Comparison of ENCODE assay signal across 17 mouse cellular contexts in the genomic region with DNA sequence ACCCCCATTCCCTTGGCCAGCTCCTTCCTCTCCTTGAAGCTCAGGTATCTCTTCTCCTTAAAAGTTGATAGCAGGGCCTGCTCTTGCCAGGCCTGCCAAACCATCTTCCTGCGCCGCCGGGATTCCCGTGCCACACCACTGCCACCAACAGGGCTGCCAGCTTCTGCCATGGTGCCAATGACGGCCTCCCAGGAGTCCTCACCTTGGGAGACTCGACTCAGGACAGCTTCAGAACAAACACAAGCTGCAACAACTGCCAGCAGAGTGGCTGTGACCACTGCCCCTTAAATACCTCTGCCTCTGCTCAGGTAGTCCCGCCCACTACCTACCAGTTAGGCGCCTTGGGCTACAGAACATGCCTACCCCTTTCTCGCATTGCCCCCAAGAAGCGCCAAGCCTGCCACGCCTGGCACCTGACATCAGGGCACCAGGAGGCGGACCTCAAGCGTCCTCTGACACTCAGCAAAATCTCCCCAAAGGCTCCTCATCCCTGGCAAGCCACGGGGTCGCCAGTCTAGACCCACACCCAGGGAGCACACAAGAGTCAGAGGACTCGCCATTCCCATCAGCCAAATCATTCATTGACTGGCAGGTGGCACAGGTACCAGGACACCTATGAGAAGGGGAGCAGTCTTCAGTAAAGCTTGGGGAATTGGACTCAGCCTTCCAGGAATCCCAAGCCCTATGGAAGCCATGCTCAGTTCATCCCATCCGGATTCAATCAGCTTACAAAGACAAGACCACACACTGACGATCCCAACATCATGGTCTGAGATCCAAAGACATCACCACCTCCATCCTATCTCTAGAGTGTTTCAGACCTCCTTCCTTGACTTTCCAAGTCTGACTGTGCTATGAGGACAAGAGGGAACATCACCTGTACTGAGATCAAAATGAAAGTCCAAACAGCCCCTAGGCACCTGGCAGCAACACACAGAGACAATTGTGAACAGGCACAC. TPM values are rescaled to one million over a fixed set of nuclear protein-coding genes. Genes with fewer than 3 reads are reported as not detected.
DNase-seq lines count a peak whose midpoint lies in the region.
"Not testable (repeated sequence)": the region's sequence is repeated elsewhere in the genome, so short reads cannot be mapped to it uniquely, and the experiment has no call there.
"Had no signal": no experiment of that assay in that cellular context is flagged by ENCODE, and none has a peak within 500 bp of the region (broad histone marks: within the 10 kb centered on the region; RNA-seq: fewer than 3 reads in every experiment).

Gene AW822073 (minus strand): TSS at position 104 of the 959 bp plus-strand sequence.

- DNase-seq in CD4-positive helper T cell, adult 2 months (ENCODE audit: low read depth, low spot score) = peak; percentile 23
- DNase-seq in adrenal gland, postnatal 25 days = peak; percentile 47
- DNase-seq in forebrain, embryonic 10.5 days (ENCODE audit: extremely low spot score, low spot score) = peak; percentile 50
- DNase-seq in heart, postnatal 4 days = peak; percentile 61
- DNase-seq in limb, embryonic 10.5 days (ENCODE audit: low spot score) = peak; percentile 49
- peak; percentile 63 for DNase-seq in ovary, adult 18-20 months (ENCODE audit: low spot score)
- peak; percentile 23 for DNase-seq in splenic B cell, adult 2 months (ENCODE audit: low read depth, low spot score)
- peak; percentile 18 for DNase-seq in yolk sac, embryonic 10.5 days (ENCODE audit: low spot score)

- not testable (repeated sequence) for H3K36me3 ChIP-seq in forebrain, embryonic 10.5 days (replicated peaks); limb, embryonic 10.5 days; splenic B cell, adult 2 months (ENCODE audit: control insufficient read depth, insufficient read depth, low read length, poor library complexity, severe bottlenecking)

- not testable (repeated sequence) for H3K4me1 ChIP-seq in forebrain, embryonic 10.5 days; limb, embryonic 10.5 days

- H3K27ac ChIP-seq in forebrain, embryonic 10.5 days; limb, embryonic 10.5 days: not testable (repeated sequence)

- not testable (repeated sequence) for H3K4me3 ChIP-seq in forebrain, embryonic 10.5 days; limb, embryonic 10.5 days

- H3K9me3 ChIP-seq in forebrain, embryonic 10.5 days = peaks cover 14% of the 10 kb centered on the region; the same call in 1 of the 2 replicates
- peaks cover 10% of the 10 kb centered on the region for H3K9me3 ChIP-seq in limb, embryonic 10.5 days (replicated peaks)

- H3K27me3 ChIP-seq in forebrain, embryonic 10.5 days (ENCODE audit: poor library complexity, severe bottlenecking); limb, embryonic 10.5 days (ENCODE audit: low read depth, poor library complexity, severe bottlenecking); splenic B cell, adult 2 months (ENCODE audit: control insufficient read depth, insufficient read depth, low read length, poor library complexity, severe bottlenecking): not testable (repeated sequence)

- 86% methylated on average over 18 of the region's 18 CpGs for WGBS in forebrain, embryonic 10.5 days
- 87% methylated on average over 18 of the region's 18 CpGs for WGBS in limb, embryonic 10.5 days

RNA-seq across cellular contexts. Expression of gene AW822073, which starts in this region (rescaled TPM):
- not detected in 2 replicates for total RNA-seq in adrenal gland, postnatal 25 days (2021)
- polyA plus RNA-seq in forebrain, embryonic 10.5 days (2016; fragmentation: Nextera tagmentation; extraction: Ambion mirVana) = not detected in 2 replicates
- not detected for total RNA-seq in heart, postnatal 4 days (2021)
- not detected in 2 replicates for polyA plus RNA-seq in limb, embryonic 10.5 days (2016; fragmentation: Nextera tagmentation; extraction: Ambion mirVana)
- total RNA-seq: heart, adult 8-10 months; heart, postnatal 14 days; MEL had no signal
- polyA plus RNA-seq: embryonic facial prominence, embryonic 11.5 days; liver, embryonic 12.5 days; lung, postnatal 0 days; midbrain, embryonic 12.5 days; myocyte; stomach, postnatal 0 days had no signal

Comparison
In these comparisons a context has a peak if more than half of its experiments do, and no peak if none do; other contexts are left out.
1. Peak in DNase-seq in adrenal gland, postnatal 25 days; RNA of the gene not detected or under 1 TPM.
2. Peak in DNase-seq in forebrain, embryonic 10.5 days; RNA of the gene not detected or under 1 TPM.
3. Peak in DNase-seq in heart, postnatal 4 days; RNA of the gene not detected or under 1 TPM.
4. Peak in DNase-seq in limb, embryonic 10.5 days; RNA of the gene not detected or under 1 TPM.